Comparison of ENCODE assay signal across 9 mouse cellular contexts in the genomic region with DNA sequence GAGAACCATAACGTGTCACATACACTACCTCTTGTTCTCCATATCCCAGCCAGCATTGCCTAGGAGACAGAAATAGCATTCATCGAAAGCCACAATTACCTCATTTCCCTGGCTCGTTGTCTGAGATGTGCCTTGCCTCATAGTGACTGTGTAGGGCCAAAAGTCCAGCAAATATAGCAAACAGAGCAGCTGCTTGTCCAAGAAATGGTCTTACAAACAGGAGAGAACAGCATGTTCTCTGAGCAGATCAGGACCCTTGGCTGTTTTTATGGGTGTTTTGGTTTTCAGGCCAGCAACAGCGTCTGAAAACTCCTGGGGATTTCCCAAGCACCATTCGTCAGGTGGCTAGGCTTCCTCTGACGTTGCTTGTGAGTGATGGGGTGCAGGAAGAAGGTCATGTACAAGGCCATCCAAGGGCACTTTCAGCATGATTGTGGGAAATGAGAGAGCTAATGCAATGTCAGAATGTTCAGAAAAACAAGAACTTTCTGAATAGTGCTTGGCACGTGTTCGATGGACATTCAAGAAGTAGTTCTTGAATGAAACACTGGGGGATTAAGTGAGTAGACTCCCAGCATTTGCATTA.
DNase-seq lines count a peak whose midpoint lies in the region; ATAC-seq and TF ChIP-seq lines count a peak whose summit lies in the region.
"Had no signal": no experiment of that assay in that cellular context is flagged by ENCODE, and none has a peak within 500 bp of the region (broad histone marks: within the 10 kb centered on the region; RNA-seq: fewer than 3 reads in every experiment).

No protein-coding gene starts in this region.

- H3K27ac ChIP-seq in liver, postnatal 0 days (ENCODE audit: low read depth): no peak overlapping the region
- H3K27ac ChIP-seq in liver, embryonic 12.5 days: no peak overlapping the region
- H3K27ac ChIP-seq in gastrocnemius, adult 2 months: peak overlapping the region; percentile 10; the same call in 1 of the 2 replicates
- H3K27ac ChIP-seq in hindbrain, embryonic 11.5 days (ENCODE audit: low read depth, low read length): no peak overlapping the region
- H3K27ac ChIP-seq: liver, embryonic 13.5 days had no signal

- no peaks in the 10 kb centered on the region for H3K36me3 ChIP-seq in liver, postnatal 0 days (replicated peaks; ENCODE audit: insufficient read depth, low read length)
- no peaks in the 10 kb centered on the region for H3K36me3 ChIP-seq in liver, embryonic 12.5 days
- H3K36me3 ChIP-seq in hindbrain, embryonic 11.5 days (ENCODE audit: control insufficient read depth, insufficient read depth, low read length): no peaks in the 10 kb centered on the region
- H3K36me3 ChIP-seq: liver, embryonic 13.5 days had no signal

- H3K9ac ChIP-seq in liver, postnatal 0 days (replicated peaks): no peak overlapping the region
- H3K9ac ChIP-seq in liver, embryonic 12.5 days: no peak overlapping the region
- no peak overlapping the region for H3K9ac ChIP-seq in hindbrain, embryonic 11.5 days (ENCODE audit: low read depth, low read length)
- H3K9ac ChIP-seq: liver, embryonic 13.5 days had no signal

- no peaks in the 10 kb centered on the region for H3K4me1 ChIP-seq in liver, postnatal 0 days (ENCODE audit: insufficient read depth)
- no peaks in the 10 kb centered on the region for H3K4me1 ChIP-seq in liver, embryonic 12.5 days
- H3K4me1 ChIP-seq in hindbrain, embryonic 11.5 days (replicated peaks; ENCODE audit: control insufficient read depth, insufficient read depth, low read length): no peaks in the 10 kb centered on the region
- H3K4me1 ChIP-seq: liver, embryonic 13.5 days had no signal

- 53% methylated on average over 8 of the region's 8 CpGs for WGBS in liver, postnatal 0 days (ENCODE audit: insufficient replicate concordance)
- 56% methylated on average over 8 of the region's 8 CpGs for WGBS in liver, embryonic 12.5 days (ENCODE audit: insufficient replicate concordance)
- 79% methylated on average over 8 of the region's 8 CpGs for WGBS in hindbrain, embryonic 11.5 days

- TF ChIP-seq CTCF in liver, postnatal 0 days (IDR thresholded peaks at IDR 0.05; ENCODE audit: low read depth): no peak
- TF ChIP-seq CTCF in gastrocnemius, adult 2 months (IDR thresholded peaks at IDR 0.05): no peak

- no peaks in the 10 kb centered on the region for H3K27me3 ChIP-seq in liver, postnatal 0 days (ENCODE audit: insufficient read depth, low read length)
- no peaks in the 10 kb centered on the region for H3K27me3 ChIP-seq in liver, embryonic 12.5 days (replicated peaks)
- no peaks in the 10 kb centered on the region for H3K27me3 ChIP-seq in hindbrain, embryonic 11.5 days (ENCODE audit: control insufficient read depth, insufficient read depth, low read length)
- H3K27me3 ChIP-seq: liver, embryonic 13.5 days had no signal

- no peak overlapping the region for H3K4me3 ChIP-seq in liver, postnatal 0 days (ENCODE audit: low read depth, low read length)
- no peak overlapping the region for H3K4me3 ChIP-seq in liver, embryonic 12.5 days
- no peak overlapping the region for H3K4me3 ChIP-seq in gastrocnemius, adult 2 months
- H3K4me3 ChIP-seq in hindbrain, embryonic 11.5 days (ENCODE audit: low read depth, low read length): no peak overlapping the region
- H3K4me3 ChIP-seq: liver, embryonic 13.5 days had no signal

- H3K4me2 ChIP-seq in liver, postnatal 0 days (ENCODE audit: low read depth, low read length): no peak overlapping the region
- no peak overlapping the region for H3K4me2 ChIP-seq in liver, embryonic 12.5 days
- H3K4me2 ChIP-seq in hindbrain, embryonic 11.5 days (replicated peaks; ENCODE audit: low read depth, low read length): no peak overlapping the region
- H3K4me2 ChIP-seq: liver, embryonic 13.5 days had no signal

- no peaks in the 10 kb centered on the region for H3K9me3 ChIP-seq in liver, postnatal 0 days (ENCODE audit: low read length)
- H3K9me3 ChIP-seq in liver, embryonic 12.5 days (replicated peaks): no peaks in the 10 kb centered on the region
- no peaks in the 10 kb centered on the region for H3K9me3 ChIP-seq in hindbrain, embryonic 11.5 days (ENCODE audit: control insufficient read depth, low read length)
- H3K9me3 ChIP-seq: liver, embryonic 13.5 days had no signal

- 0 out of 2 replicates have a peak, but pooled peaks have one; percentile 17 for ATAC-seq in liver, postnatal 0 days
- ATAC-seq in liver, embryonic 12.5 days: no peak
- no peak for ATAC-seq in megakaryocyte, adult 5-6 weeks (ENCODE audit: poor library complexity, severe bottlenecking)
- no peak for ATAC-seq in hindbrain, embryonic 11.5 days (ENCODE audit: low FRiP score)

- no peak for DNase-seq in liver, postnatal 0 days
- peak; percentile 58 for DNase-seq in gastrocnemius, adult 2 months
- DNase-seq in kidney, postnatal 25 days: peak; percentile 48 to 76
- peak; percentile 41 for DNase-seq in testis, postnatal 10 days (ENCODE audit: low spot score)
- no peak for DNase-seq in hindbrain, embryonic 11.5 days (ENCODE audit: low spot score)
- no peak for DNase-seq in embryo, embryonic 11 days
- DNase-seq: liver, embryonic 13.5 days had no signal

- peak; percentile 30; the same call in 1 of the 2 replicates for TF ChIP-seq EP300 in liver, postnatal 0 days (IDR thresholded peaks at IDR 0.05; ENCODE audit: low read depth)

- intact Hi-C loops in gastrocnemius, adult 2 months (cut with DNase I): no loop called here

Comparison
In these comparisons a context has a peak if more than half of its experiments do, and no peak if none do; other contexts are left out.
1. DNase-seq: peak in gastrocnemius, adult 2 months (single experiment), kidney, postnatal 25 days (2 of 2) and testis, postnatal 10 days (single experiment); none in liver, postnatal 0 days (single experiment), hindbrain, embryonic 11.5 days (single experiment) and embryo, embryonic 11 days (single experiment).